Mouse (Mus musculus) hindbrain, embryonic 15.5 days (tissue): ENCODE data around the gene Tbl1x. TPM values are rescaled to one million over a fixed set of nuclear protein-coding genes. Genes with fewer than 3 reads are reported as not detected.
"Not testable (repeated sequence)": the region's sequence is repeated elsewhere in the genome, so short reads cannot be mapped to it uniquely, and the experiment has no call there.

Source experiments
- ATAC-seq: fragments of 200-750 bp; cut with Nextera tagmentation; 2 replicates; pipeline ENCODE4 v1.8.0; 2017; ENCODE audit warnings: low read depth, moderate number of reproducible peaks, moderate TSS enrichment; ENCODE audit not compliant: low FRiP score
- H3K27ac ChIP-seq: fragments of 300-500 bp; sonication (generic); replicated peaks from 2 replicates; pipeline ENCODE4 v1.5.1; 2015; ENCODE audit warnings: mild to moderate bottlenecking, inconsistent platforms
- H3K27me3 ChIP-seq: fragments of 300-500 bp; sonication (generic); 2 replicates; pipeline ENCODE4 v1.6.1; 2015; ENCODE audit warnings: control low read depth, inconsistent platforms
- H3K36me3 ChIP-seq: fragments of 300-500 bp; sonication (generic); 2 replicates; pipeline ENCODE4 v1.6.1; 2015; ENCODE audit warnings: control low read depth, inconsistent platforms
- H3K4me1 ChIP-seq: fragments of 300-500 bp; sonication (generic); replicated peaks from 2 replicates; pipeline ENCODE4 v1.6.1; 2015; ENCODE audit warnings: control low read depth, inconsistent platforms
- H3K4me2 ChIP-seq: fragments of 300-500 bp; sonication (generic); 2 replicates; pipeline ENCODE4 v1.6.1; 2015; ENCODE audit warnings: moderate library complexity, mild to moderate bottlenecking, inconsistent platforms
- H3K4me3 ChIP-seq: fragments of 300-500 bp; sonication (generic); 2 replicates; pipeline ENCODE4 v1.5.1; 2015; ENCODE audit warnings: mild to moderate bottlenecking, inconsistent platforms
- H3K9ac ChIP-seq: fragments of 300-500 bp; sonication (generic); 2 replicates; pipeline ENCODE4 v1.6.1; 2015; ENCODE audit warnings: inconsistent platforms
- H3K9me3 ChIP-seq: fragments of 300-500 bp; sonication (generic); 2 replicates; pipeline ENCODE4 v1.6.1; 2016; ENCODE audit warnings: control low read depth, inconsistent platforms
- WGBS: fragments of 180-500 bp; shearing (Covaris S2); methylation state at CpG from one replicate; pipeline ENCODE4 v1.1.7; 2015; 5-methylcytosine and 5-hydroxymethylcytosine counted together
- polyA plus RNA-seq: library from polyadenylated mRNA; unstranded; fragments of >200 nt; fragmentation: Nextera tagmentation; extraction: Ambion mirVana; gene quantifications from 2 replicates; pipeline ENCODE4 v1.2.1, GENCODE M21; 2015

Gene Tbl1x
- polyA plus RNA-seq, 1 experiment from 2014 or later: 43.4 TPM

DNA sequence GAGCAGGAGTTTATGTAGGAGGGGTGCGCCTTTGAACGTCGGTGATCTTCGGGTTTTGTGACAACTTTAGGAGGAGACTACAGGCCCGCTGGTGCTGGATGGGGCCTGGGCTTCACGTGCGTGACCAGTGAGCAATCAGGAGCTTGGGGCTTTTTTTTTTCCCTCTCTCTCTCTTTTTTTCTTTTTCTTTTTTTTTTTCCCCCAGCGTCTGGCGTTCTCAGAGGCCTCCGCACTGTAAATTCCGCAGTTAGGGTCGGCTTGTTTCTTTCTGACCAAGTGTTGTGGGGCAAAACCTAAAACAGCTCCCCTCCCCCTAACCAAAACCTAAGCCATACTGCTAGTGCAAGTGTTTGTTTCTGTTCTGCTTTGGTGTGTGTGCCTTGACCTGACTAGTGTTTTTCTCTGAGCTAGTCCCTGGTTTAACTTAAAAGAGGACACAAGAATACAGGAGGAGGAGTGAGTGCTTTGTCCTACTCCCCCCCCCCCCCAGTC, 1.2 kb downstream of the Tbl1x start:
- H3K4me2 ChIP-seq: peak overlapping the region; percentile 60
- WGBS: 8% methylated on average over 12 of the region's 12 CpGs
- peak overlapping the region; percentile 73 for H3K9ac ChIP-seq
- H3K9me3 ChIP-seq: no peaks in the 10 kb centered on the region
- peak; percentile 1; the same call in 1 of the 2 replicates for ATAC-seq
- peaks cover 7% of the 10 kb centered on the region; the same call in 1 of the 2 replicates for H3K4me1 ChIP-seq
- H3K27ac ChIP-seq: peak overlapping the region; percentile 95
- H3K36me3 ChIP-seq: no peaks in the 10 kb centered on the region
- H3K4me3 ChIP-seq: peak overlapping the region; percentile 67
- no peaks in the 10 kb centered on the region for H3K27me3 ChIP-seq

DNA sequence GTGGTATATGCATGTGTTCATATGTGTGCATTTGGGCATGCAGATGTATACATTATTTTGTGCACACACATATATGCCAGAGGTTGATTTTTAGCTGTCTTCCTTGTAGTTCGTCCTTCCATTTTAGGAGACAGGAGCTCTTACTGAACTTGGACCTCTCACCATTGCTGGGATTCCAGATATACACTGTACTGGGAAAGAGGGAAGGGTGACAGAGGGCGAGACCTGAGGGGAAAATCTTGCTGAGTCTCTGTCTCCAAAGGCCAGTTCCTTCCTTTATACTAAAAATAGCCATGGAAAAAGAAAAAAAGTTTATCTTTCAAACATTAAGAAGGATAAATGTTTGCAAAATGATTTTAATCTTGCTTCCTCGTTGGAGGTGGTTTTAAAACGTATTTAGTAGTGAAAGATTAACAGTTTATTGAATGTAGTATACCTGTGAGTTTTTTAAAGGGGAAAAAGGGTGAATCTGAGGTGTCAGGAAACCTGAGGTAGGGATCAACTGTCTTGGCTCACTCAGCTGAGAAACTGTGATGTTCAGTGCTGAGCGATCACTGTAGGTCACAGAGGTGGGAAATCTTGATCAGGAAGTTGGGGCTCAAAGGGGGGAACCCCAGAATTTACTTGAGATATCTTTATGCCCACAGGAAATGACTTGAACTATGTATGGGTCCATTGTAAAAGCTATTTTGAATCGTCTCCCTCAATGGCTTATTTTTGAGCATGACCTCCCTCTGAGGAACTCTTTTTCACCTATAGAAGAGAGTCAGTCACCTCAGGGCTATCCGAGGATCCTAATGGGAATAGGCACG, 6.7 kb downstream of the Tbl1x start:
- H3K9me3 ChIP-seq: no peaks in the 10 kb centered on the region
- H3K4me3 ChIP-seq: no peak overlapping the region
- H3K27ac ChIP-seq: no peak overlapping the region
- H3K27me3 ChIP-seq: no peaks in the 10 kb centered on the region
- WGBS: 57% methylated on average over 8 of the region's 8 CpGs
- H3K4me1 ChIP-seq: peaks cover 4% of the 10 kb centered on the region; the same call in 1 of the 2 replicates
- no peak overlapping the region for H3K4me2 ChIP-seq
- no peak overlapping the region for H3K9ac ChIP-seq
- ATAC-seq: no peak
- H3K36me3 ChIP-seq: no peaks in the 10 kb centered on the region

GRCm38 (mm10) chrX:77518929-77519328, 8.1 kb downstream of the Tbl1x start:
- 0 out of 2 replicates have a peak, but pooled peaks cover 4% of the 10 kb centered on the region for H3K4me1 ChIP-seq
- H3K4me3 ChIP-seq: no peak overlapping the region
- H3K9me3 ChIP-seq: no peaks in the 10 kb centered on the region
- no peak overlapping the region for H3K9ac ChIP-seq
- H3K36me3 ChIP-seq: no peaks in the 10 kb centered on the region
- ATAC-seq: no peak
- no peak overlapping the region for H3K27ac ChIP-seq
- H3K4me2 ChIP-seq: no peak overlapping the region
- 74% methylated on average over 1 of the region's 1 CpGs for WGBS
- no peaks in the 10 kb centered on the region for H3K27me3 ChIP-seq

DNA sequence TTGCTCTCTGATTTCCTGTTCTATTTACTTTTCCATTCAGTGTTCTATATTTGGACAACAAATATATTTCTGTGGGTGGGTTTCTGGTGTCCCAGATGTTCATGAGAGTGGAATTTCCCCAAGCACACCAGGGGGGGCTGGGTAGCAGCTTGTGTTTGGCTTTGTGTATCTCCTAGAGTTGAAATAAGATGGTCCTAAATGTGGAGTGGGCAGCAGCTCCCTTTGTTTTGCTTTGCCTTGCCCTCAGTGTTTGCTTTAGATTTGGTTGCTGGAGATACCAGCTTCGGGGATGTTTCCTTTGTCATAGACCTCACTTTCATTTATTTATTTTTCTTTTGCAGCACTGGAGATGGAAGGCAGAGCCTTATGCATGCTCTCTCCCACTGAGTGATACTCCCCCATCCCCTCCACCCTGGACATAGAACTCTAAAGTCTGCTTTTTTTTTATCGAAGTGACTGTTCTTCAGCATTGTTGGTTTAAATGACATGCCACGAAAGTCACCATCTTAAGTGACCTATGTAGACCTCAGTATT, 12.1 kb downstream of the Tbl1x start:
- no peak for ATAC-seq
- Histone ChIP-seq H3K27me3 (no peaks in the 10 kb centered on the region), H3K4me1 (0 out of 2 replicates have a peak, but pooled peaks cover 4% of the 10 kb centered on the region), H3K4me3 (no peak overlapping the region), H3K9ac (no peak overlapping the region), H3K4me2 (no peak overlapping the region), H3K36me3 (no peaks in the 10 kb centered on the region), H3K27ac (no peak overlapping the region), H3K9me3 (no peaks in the 10 kb centered on the region)
- 40% methylated on average over 3 of the region's 3 CpGs for WGBS

- no peak overlapping the region for H3K27ac ChIP-seq
- no peak overlapping the region for H3K4me2 ChIP-seq
- no peaks in the 10 kb centered on the region for H3K36me3 ChIP-seq
- ATAC-seq: no peak
- H3K4me3 ChIP-seq: no peak overlapping the region
- 21% methylated on average over 1 of the region's 1 CpGs for WGBS
- 0 out of 2 replicates have a peak, but pooled peaks cover 4% of the 10 kb centered on the region for H3K4me1 ChIP-seq
- H3K9me3 ChIP-seq: no peaks in the 10 kb centered on the region
- no peaks in the 10 kb centered on the region for H3K27me3 ChIP-seq
- no peak overlapping the region for H3K9ac ChIP-seq
Observed at GRCm38 (mm10) chrX:77525179-77525578, 14.4 kb downstream of the Tbl1x start.

GRCm38 (mm10) chrX:77528401-77528800, 17.6 kb downstream of the Tbl1x start:
- Histone ChIP-seq H3K27ac (no peak overlapping the region), H3K27me3 (no peaks in the 10 kb centered on the region), H3K4me3 (no peak overlapping the region), H3K9ac (no peak overlapping the region), H3K9me3 (no peaks in the 10 kb centered on the region), H3K4me1 (no peaks in the 10 kb centered on the region), H3K36me3 (no peaks in the 10 kb centered on the region), H3K4me2 (no peak overlapping the region)
- 94% methylated on average over 1 of the region's 1 CpGs for WGBS
- ATAC-seq: no peak

- WGBS: 93% methylated on average over 5 of the region's 5 CpGs
- Histone ChIP-seq H3K36me3 (no peaks in the 10 kb centered on the region), H3K27ac (no peak overlapping the region), H3K4me2 (no peak overlapping the region), H3K4me3 (no peak overlapping the region), H3K9me3 (no peaks in the 10 kb centered on the region), H3K9ac (no peak overlapping the region), H3K27me3 (no peaks in the 10 kb centered on the region), H3K4me1 (no peaks in the 10 kb centered on the region)
- no peak for ATAC-seq
Observed at GRCm38 (mm10) chrX:77530997-77531396, 20.2 kb downstream of the Tbl1x start.

GRCm38 (mm10) chrX:77533922-77534321, 23.1 kb downstream of the Tbl1x start:
- no peak for ATAC-seq
- Histone ChIP-seq H3K9me3 (no peaks in the 10 kb centered on the region), H3K4me3 (no peak overlapping the region), H3K9ac (no peak overlapping the region), H3K4me1 (no peaks in the 10 kb centered on the region), H3K27ac (no peak overlapping the region), H3K4me2 (no peak overlapping the region), H3K36me3 (no peaks in the 10 kb centered on the region), H3K27me3 (no peaks in the 10 kb centered on the region)
- WGBS: 68% methylated on average over 2 of the region's 2 CpGs

DNA sequence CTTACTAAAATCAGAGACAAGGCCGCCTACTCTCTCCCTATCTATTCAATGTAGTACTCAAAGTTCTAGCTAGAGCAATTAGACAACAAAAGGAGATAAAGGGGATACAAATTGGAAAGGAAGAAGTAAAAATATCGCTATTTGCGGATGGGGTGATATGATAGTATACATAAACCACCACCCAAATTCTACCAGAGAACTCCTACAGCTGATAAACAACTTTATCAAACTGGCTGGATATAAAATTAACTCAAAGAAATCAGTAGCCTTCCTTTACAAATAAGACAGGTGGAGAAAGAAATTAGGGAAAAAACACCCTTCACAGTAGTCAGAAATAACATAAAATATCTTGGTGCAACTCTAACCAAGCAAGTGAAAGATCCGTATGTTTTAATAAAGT, 29.0 kb downstream of the Tbl1x start:
- ATAC-seq, H3K4me3 ChIP-seq, H3K9me3 ChIP-seq, H3K27ac ChIP-seq, H3K4me1 ChIP-seq, H3K27me3 ChIP-seq, H3K36me3 ChIP-seq, H3K4me2 ChIP-seq, H3K9ac ChIP-seq: not testable (repeated sequence)
- 86% methylated on average over 4 of the region's 4 CpGs for WGBS

- no peaks in the 10 kb centered on the region for H3K27me3 ChIP-seq
- H3K4me1 ChIP-seq: 0 out of 2 replicates have a peak, but pooled peaks cover 2% of the 10 kb centered on the region
- no peak overlapping the region for H3K4me3 ChIP-seq
Observed at GRCm38 (mm10) chrX:77544003-77544402, 33.2 kb downstream of the Tbl1x start.

GRCm38 (mm10) chrX:77544550-77544949, 33.7 kb downstream of the Tbl1x start:
- Histone ChIP-seq H3K4me2 (no peak overlapping the region), H3K36me3 (no peaks in the 10 kb centered on the region), H3K27ac (no peak overlapping the region), H3K27me3 (no peaks in the 10 kb centered on the region), H3K9ac (no peak overlapping the region), H3K4me1 (0 out of 2 replicates have a peak, but pooled peaks cover 2% of the 10 kb centered on the region), H3K9me3 (no peaks in the 10 kb centered on the region), H3K4me3 (no peak overlapping the region)
- no peak for ATAC-seq
- 67% methylated on average over 4 of the region's 4 CpGs for WGBS

More at GRCm38 (mm10) chrX:77544003-77544402, 33.2 kb downstream of the Tbl1x start:
- H3K9ac ChIP-seq: no peak overlapping the region
- no peaks in the 10 kb centered on the region for H3K36me3 ChIP-seq
- no peak for ATAC-seq
- H3K27ac ChIP-seq: no peak overlapping the region
- no peak overlapping the region for H3K4me2 ChIP-seq
- H3K9me3 ChIP-seq: no peaks in the 10 kb centered on the region

DNA sequence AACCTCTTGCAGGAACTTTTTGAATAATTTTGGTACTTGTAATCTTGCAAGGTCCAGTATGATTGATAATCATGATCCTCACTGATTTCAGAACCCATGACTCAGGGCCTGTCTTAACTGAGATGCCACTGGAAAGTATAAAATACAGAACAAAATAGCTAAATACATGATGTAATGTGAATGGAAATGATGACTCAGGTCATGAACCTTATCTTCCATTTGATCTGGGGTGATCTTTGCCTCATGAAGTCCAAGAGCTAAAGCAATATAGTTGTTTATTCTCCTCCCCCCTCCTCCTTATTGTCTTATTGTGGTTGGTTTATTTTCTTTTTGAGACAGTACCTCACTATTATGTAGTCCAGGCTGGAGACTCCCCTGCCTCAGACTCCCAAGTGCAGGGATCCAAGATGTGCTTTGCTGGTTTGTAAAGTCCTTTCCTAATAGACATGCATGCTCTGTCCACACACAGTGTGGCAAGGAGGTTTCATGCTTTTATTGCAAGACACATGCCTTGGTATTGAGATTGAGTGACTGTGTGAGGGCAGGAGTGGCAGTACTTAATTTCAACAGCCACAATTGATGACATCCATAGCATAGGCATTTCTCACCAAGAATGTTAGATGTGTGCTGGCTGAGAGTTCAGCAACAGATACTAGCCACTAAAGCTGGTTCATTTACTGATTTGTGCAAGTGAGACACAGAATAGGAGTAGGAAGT, 34.7 kb downstream of the Tbl1x start:
- Histone ChIP-seq H3K27ac (no peak overlapping the region), H3K9me3 (no peaks in the 10 kb centered on the region), H3K27me3 (no peaks in the 10 kb centered on the region), H3K36me3 (no peaks in the 10 kb centered on the region), H3K4me1 (0 out of 2 replicates have a peak, but pooled peaks cover 2% of the 10 kb centered on the region), H3K9ac (no peak overlapping the region), H3K4me3 (no peak overlapping the region), H3K4me2 (no peak overlapping the region)
- no peak for ATAC-seq
